Mouse (Mus musculus): Measurements from ENCODE around the gene Pgp.
"Not testable (repeated sequence)": the region's sequence is repeated elsewhere in the genome, so short reads cannot be mapped to it uniquely, and the experiment has no call there.

Pgp gene

GRCm38 (mm10) chr17:24469910-24470602 lies at the start of gene Pgp, which contains the start of gene E4f1:
Gene Pgp, plus strand, starts transcription at chr17:24470392.
Gene E4f1, minus strand, starts transcription at chr17:24470313.
- DNase-seq (ENCODE audit: low spot score in 2 of 2): peak; percentile 99

- no peak for DNase-seq (ENCODE audit: low spot score in 2 of 2)
Measured at GRCm38 (mm10) chr17:24423114-24423513, 47.1 kb upstream of the Pgp start.

DNA sequence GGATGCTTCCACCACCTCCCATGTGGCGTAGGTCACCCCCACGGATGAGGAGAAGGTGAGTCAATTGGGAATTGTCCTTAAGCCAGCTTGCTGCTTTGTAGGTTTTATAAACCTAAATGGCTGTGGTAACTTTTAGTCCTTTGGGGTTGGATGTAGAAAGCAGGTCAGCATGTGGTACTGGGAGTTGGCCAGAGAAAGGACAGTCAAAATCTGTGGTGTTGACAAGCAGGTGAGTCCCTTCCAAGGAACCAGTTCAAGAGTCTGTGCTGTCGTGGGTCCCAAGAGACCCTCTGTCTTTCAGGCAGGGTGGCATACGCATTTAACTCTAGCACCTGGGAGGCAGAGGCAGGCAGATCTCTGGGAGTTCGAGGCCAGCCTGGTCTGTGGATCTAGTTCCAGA lies 45.7 kb upstream of the Pgp start:
- DNase-seq (ENCODE audit: low spot score in 2 of 2): no peak

GRCm38 (mm10) chr17:24425326-24425725 lies 44.9 kb upstream of the Pgp start:
- DNase-seq (ENCODE audit: low spot score in 2 of 2): not testable (repeated sequence)

DNA sequence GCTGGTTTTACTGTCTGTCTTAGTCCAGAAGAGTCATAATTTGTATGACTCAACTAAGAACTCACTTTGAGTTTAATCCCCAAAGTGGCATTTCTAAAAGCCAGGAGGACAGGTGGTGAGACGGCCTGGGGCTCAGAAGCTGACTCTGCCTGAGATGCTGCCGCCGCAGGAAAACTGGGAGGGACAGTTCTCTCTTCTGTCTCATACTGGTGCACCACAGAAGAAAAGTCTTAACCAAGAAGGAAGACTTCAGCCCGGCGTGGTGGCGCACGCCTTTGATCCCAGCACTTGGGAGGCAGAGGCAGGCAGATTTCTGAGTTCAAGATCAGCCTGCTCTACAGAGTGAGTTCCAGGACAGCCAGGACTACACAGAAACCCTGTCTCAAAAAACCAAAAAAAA lies 44.3 kb upstream of the Pgp start:
- no peak for DNase-seq (ENCODE audit: low spot score in 2 of 2)

- peak; percentile 83 to 89 for DNase-seq (ENCODE audit: low spot score in 2 of 2)
Measured at GRCm38 (mm10) chr17:24426471-24427169, 43.6 kb upstream of the Pgp start, which contains the start of gene Eci1. Gene Eci1, plus strand, starts transcription at chr17:24426641.

DNA sequence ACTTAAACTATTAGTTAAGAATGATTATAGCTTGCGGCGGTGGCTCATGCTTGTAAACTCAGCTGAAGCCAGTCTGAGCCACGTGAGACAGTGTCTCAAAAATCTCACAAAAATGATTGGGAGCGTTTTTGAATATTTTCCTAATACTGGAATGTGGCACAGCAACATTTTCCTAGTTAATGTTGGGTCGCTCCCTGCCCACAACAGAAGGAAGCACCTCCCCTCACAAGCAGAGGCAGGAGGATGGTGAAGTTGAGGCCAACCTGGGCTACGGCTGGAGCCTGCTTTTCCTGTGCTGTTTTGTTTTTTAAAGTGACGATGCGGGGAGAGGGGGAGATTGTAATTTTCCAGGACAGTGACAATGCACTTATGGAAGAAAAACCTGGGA lies 43.0 kb upstream of the Pgp start:
- DNase-seq (ENCODE audit: low spot score in 2 of 2): no peak

DNA sequence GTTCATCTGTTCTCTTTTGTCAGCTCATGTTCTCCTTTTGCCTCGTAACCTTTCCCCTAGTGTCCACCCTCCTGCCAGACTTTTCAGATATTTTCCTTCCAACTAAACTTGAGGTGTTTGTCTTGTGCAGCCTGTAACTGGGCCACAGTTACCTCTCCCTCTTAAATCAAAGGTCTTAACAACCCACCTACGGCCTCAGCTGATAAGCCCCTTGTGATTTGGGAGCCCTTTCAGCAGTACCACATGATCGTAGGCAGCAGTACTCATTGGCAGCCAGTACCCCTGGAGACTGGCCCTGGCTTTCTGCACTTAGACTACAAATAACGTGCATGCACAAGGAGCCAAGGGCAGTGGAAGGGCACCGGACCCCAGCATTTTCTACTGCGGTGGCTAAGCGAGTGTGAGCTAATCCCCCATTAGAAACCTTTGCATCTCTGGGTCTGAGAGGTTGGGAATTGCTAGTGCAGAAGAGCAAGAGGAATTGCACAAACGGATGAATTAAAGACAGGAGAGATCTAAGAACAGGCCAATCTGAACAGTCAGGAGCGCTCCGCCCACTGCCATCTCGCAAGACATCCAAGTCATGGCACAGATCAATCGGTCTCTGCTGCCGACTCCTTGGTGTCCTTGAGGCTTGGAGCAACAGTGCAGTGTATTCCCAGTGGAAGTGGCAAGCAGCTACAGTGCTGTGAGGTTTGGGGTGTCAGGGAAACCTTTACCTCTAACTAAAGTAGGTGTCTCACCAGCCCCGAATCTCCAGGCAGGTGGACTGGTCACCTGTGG lies 40.8 kb upstream of the Pgp start:
- DNase-seq (ENCODE audit: low spot score in 2 of 2): no peak

GRCm38 (mm10) chr17:24437016-24437415 lies 33.2 kb upstream of the Pgp start:
- DNase-seq (ENCODE audit: low spot score in 2 of 2): no peak

DNA sequence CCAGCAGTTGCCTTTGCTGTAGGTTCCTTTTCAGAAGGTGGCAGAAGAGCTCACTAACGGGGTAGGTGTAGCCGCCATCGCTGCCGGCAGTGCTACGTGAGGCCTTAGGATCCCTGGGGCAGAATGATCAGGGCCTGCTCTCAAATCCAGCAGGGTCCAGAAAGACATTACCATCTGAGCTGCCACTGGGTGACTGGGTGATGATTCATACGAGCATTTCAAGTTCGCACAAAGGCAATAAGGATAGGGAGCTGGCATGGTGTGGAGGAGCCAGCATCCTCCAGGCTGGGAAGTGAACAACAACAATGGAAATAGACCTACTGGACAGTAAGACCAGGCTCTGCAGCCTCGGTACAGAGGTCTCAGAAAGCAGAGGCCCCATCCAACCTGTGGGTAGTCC lies 29.8 kb upstream of the Pgp start:
- DNase-seq (ENCODE audit: low spot score in 2 of 2): no peak

GRCm38 (mm10) chr17:24441148-24441547 lies 29.0 kb upstream of the Pgp start:
- DNase-seq (ENCODE audit: low spot score in 2 of 2): no peak

- DNase-seq (ENCODE audit: low spot score in 2 of 2): no peak
Measured at GRCm38 (mm10) chr17:24442107-24442506, 28.1 kb upstream of the Pgp start.

DNA sequence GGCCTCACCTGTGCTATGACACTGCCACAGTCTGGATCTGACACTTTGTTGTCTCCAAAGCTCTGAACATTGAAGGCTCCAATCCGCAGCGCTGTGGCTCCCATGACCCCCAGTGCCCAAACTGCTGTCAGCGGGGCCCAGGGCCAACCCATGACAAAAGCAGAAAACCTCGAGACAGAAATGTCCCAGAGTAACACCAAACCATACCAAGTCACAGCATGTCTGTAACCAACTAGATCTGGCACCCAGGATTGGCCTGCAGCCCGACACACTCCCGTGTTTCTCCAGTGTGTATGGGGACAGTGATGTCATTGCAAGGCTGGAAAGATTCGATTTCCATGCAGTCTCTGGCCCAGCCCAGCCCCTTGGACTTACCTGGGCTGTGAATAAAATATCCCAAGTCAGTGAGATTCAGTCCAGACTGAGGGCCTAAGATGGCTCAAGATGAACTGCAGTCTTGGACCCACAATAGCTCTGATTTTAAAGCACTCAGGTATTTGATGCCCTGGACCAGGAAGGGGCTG lies 27.5 kb upstream of the Pgp start, which contains the start of gene Dnase1l2:
Gene Dnase1l2, minus strand, starts transcription at position 474 of the 524 bp plus-strand sequence.
- no peak for DNase-seq (ENCODE audit: low spot score in 2 of 2)

DNA sequence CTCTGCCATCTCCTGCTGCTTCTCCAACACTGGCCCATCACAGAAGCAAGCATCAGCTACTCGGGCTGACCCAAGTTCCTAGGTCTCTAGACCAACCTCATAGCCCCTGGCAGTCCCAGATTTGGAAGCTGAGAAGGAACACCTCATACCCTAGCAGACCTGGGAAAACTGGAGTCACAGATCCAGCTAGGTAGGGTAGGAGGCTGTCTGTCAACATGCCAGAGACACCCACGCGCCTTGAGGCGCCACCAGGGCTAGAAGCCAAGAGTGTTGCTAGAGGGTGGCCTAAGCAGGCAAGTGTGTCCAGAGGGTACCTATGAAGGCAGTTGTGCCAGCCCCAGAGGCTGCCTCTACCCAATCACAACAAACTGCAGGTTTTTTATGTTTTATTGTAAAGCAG lies 26.8 kb upstream of the Pgp start:
- DNase-seq (ENCODE audit: low spot score in 2 of 2): peak in 1 of 2 experiments; percentile 40

- no peak for DNase-seq (ENCODE audit: low spot score in 2 of 2)
Measured at GRCm38 (mm10) chr17:24446590-24446989, 23.6 kb upstream of the Pgp start.

- DNase-seq (ENCODE audit: low spot score in 2 of 2): no peak
Measured at GRCm38 (mm10) chr17:24449507-24449906, 20.7 kb upstream of the Pgp start.

GRCm38 (mm10) chr17:24451220-24451619 lies 19.0 kb upstream of the Pgp start:
- no peak for DNase-seq (ENCODE audit: low spot score in 2 of 2)

GRCm38 (mm10) chr17:24453372-24453771 lies 16.8 kb upstream of the Pgp start:
- no peak for DNase-seq (ENCODE audit: low spot score in 2 of 2)

- DNase-seq (ENCODE audit: low spot score in 2 of 2): no peak
Measured at GRCm38 (mm10) chr17:24454218-24454755, 15.9 kb upstream of the Pgp start.

DNA sequence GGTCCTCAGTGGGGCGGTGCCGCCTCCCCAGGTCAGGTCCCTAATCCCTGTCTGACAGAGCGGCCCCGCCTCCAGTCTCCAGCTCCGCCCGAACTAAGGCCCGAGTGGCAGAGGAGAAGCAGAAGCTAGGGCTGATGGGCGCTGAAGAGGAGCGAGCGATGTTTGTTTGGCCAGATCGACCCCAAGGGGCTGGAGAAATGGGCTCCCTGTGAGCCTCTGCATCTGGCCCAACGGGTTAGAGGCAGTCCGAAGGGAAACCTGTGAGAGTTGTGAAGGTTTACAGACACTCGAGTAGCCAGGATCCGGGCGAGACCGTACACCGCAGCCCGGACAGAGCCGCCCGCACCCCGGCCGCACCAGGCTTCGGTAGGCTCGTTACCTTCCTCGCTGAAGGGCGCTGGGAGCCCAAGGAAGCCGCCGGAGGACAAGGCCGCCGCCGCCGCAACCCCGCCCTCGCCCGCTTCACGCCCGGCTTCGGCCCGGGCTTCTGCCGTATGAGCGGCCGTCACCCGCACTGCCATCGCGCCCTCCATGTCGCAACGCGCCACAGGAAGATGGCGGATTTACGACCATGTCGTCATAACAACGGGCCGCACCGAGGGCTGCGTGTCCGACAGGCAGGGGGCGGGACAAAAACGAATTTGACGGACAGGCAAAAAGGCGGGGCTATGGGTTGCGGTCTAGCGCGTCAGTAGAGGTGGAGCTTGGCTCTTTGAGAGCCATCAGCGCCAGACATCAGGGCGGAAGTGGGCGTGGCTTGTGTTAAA lies 15.3 kb upstream of the Pgp start:
- peak; percentile 98 to 99 for DNase-seq (ENCODE audit: low spot score in 2 of 2)

Measured in right cerebral cortex, postnatal 36 days (tissue).